Mouse (Mus musculus) midbrain, postnatal 0 days (tissue): ENCODE data around the gene Hbq1a. TPM values are rescaled to one million over a fixed set of nuclear protein-coding genes. Genes with fewer than 3 reads are reported as not detected.

ENCODE experiments used
- ATAC-seq: fragments of 200-750 bp; cut with Nextera tagmentation; 2 replicates; pipeline ENCODE4 v1.8.0; 2017; ENCODE audit warnings: moderate number of reproducible peaks, mild to moderate bottlenecking, moderate TSS enrichment, moderate library complexity; ENCODE audit not compliant: low FRiP score
- DNase-seq: peaks from one replicate; pipeline ENCODE4 v3.0.0-alpha.2; 2015; ENCODE audit warnings: low spot score
- H3K27ac ChIP-seq: fragments of 300-500 bp; sonication (generic); 2 replicates; pipeline ENCODE4 v1.5.1; 2014; ENCODE audit warnings: low read depth, mild to moderate bottlenecking, low read length, mixed read lengths
- H3K27me3 ChIP-seq: fragments of 300-500 bp; sonication (generic); 2 replicates; pipeline ENCODE4 v1.6.1; 2014; ENCODE audit warnings: low read length, control low read depth, mixed read lengths; ENCODE audit not compliant: insufficient read depth
- H3K36me3 ChIP-seq: fragments of 300-500 bp; sonication (generic); 2 replicates; pipeline ENCODE4 v1.6.1; 2014; ENCODE audit warnings: low read length, control low read depth, mixed read lengths; ENCODE audit not compliant: insufficient read depth
- H3K4me1 ChIP-seq: fragments of 300-500 bp; sonication (generic); 2 replicates; pipeline ENCODE4 v1.6.1; 2014; ENCODE audit warnings: mild to moderate bottlenecking, control low read depth, antibody characterized with exemption, low read length, mixed read lengths; ENCODE audit not compliant: insufficient read depth
- H3K4me2 ChIP-seq: fragments of 300-500 bp; sonication (generic); 2 replicates; pipeline ENCODE4 v1.6.1; 2014; ENCODE audit warnings: low read depth, mild to moderate bottlenecking, low read length, mixed read lengths; ENCODE audit not compliant: poor library complexity, severe bottlenecking
- H3K4me3 ChIP-seq: fragments of 300-500 bp; sonication (generic); 2 replicates; pipeline ENCODE4 v1.5.1; 2014; ENCODE audit warnings: low read depth, mild to moderate bottlenecking, low read length, moderate library complexity
- H3K9ac ChIP-seq: fragments of 300-500 bp; sonication (generic); replicated peaks from 2 replicates; pipeline ENCODE4 v1.6.1; 2014; ENCODE audit warnings: mild to moderate bottlenecking, low read length, moderate library complexity, mixed read lengths; ENCODE audit not compliant: poor library complexity, severe bottlenecking
- H3K9me3 ChIP-seq: fragments of 300-500 bp; sonication (generic); 2 replicates; pipeline ENCODE4 v1.6.1; 2016; ENCODE audit warnings: low read length, control low read depth
- CTCF ChIP-seq: IDR thresholded peaks from 2 replicates; pipeline ENCODE4 v1.5.1; 2016; ENCODE audit warnings: antibody characterized with exemption, mild to moderate bottlenecking
- WGBS: fragments of 180-500 bp; shearing (Covaris S2); extraction: QIAGEN DNeasy Blood & Tissue Kit; methylation state at CpG from one replicate; pipeline ENCODE4 v1.1.7; 2014; 5-methylcytosine and 5-hydroxymethylcytosine counted together
- polyA plus RNA-seq: library from polyadenylated mRNA; unstranded; fragments of >200 nt; fragmentation: Nextera tagmentation; extraction: Ambion mirVana; gene quantifications from 2 replicates; pipeline ENCODE4 v1.2.1, GENCODE M21; 2015
- total RNA-seq: library from RNA; depleted of rRNA; stranded (reverse); fragments of >200 nt; gene quantifications from 2 replicates; pipeline ENCODE4 v1.2.3, GENCODE M21; 2014

Gene Hbq1a
- total and polyA plus RNA-seq, 2 experiments from 2014 or later, result 2.7 to 3.2 TPM

- no peak overlapping the region for H3K9ac ChIP-seq
- H3K4me1 ChIP-seq, result no peaks in the 10 kb centered on the region
- H3K4me3 ChIP-seq, result no peak overlapping the region
- no peak overlapping the region for H3K27ac ChIP-seq
- no peak for ATAC-seq
- no peak for DNase-seq
- H3K27me3 ChIP-seq, result no peaks in the 10 kb centered on the region
- no peak overlapping the region for H3K4me2 ChIP-seq
- no peak for TF ChIP-seq CTCF
- H3K9me3 ChIP-seq, result no peaks in the 10 kb centered on the region
- 69% methylated on average over 2 of the region's 2 CpGs for WGBS
- no peaks in the 10 kb centered on the region for H3K36me3 ChIP-seq
These were observed 39.3 kb downstream of the Hbq1a start for GRCm38 (mm10) chr11:32339131-32339531.

GRCm38 (mm10) chr11:32340476-32341473 lies 40.9 kb downstream of the Hbq1a start:
- TF ChIP-seq CTCF, result peak; percentile 80
- H3K4me1 ChIP-seq, result no peaks in the 10 kb centered on the region
- peak; percentile 69 for DNase-seq
- no peak overlapping the region for H3K27ac ChIP-seq
- H3K4me3 ChIP-seq, result no peak overlapping the region
- H3K36me3 ChIP-seq, result no peaks in the 10 kb centered on the region
- no peak overlapping the region for H3K4me2 ChIP-seq
- 44% methylated on average over 17 of the region's 17 CpGs for WGBS
- H3K9me3 ChIP-seq, result no peaks in the 10 kb centered on the region
- peak; percentile 68; the same call in 1 of the 2 replicates for ATAC-seq
- no peak overlapping the region for H3K9ac ChIP-seq
- no peaks in the 10 kb centered on the region for H3K27me3 ChIP-seq

- peaks cover 7% of the 10 kb centered on the region for H3K4me1 ChIP-seq
- WGBS, result 20% methylated on average over 2 of the region's 2 CpGs
- DNase-seq, result peak; percentile 57
- ATAC-seq, result no peak
- no peaks in the 10 kb centered on the region for H3K36me3 ChIP-seq
- no peak overlapping the region for H3K9ac ChIP-seq
- no peak overlapping the region for H3K4me2 ChIP-seq
- H3K27ac ChIP-seq, result no peak overlapping the region
- H3K4me3 ChIP-seq, result no peak overlapping the region
- H3K27me3 ChIP-seq, result no peaks in the 10 kb centered on the region
- no peaks in the 10 kb centered on the region for H3K9me3 ChIP-seq
- peak; percentile 74 for TF ChIP-seq CTCF
These were observed 42.9 kb downstream of the Hbq1a start for GRCm38 (mm10) chr11:32342770-32343191.

GRCm38 (mm10) chr11:32343350-32343749 lies 43.5 kb downstream of the Hbq1a start:
- no peak for DNase-seq
- H3K9ac ChIP-seq, result no peak overlapping the region

GRCm38 (mm10) chr11:32345504-32346297 lies 45.8 kb downstream of the Hbq1a start:
- H3K36me3 ChIP-seq, result no peaks in the 10 kb centered on the region
- no peak overlapping the region for H3K27ac ChIP-seq
- H3K4me1 ChIP-seq, result peaks cover 14% of the 10 kb centered on the region
- no peak for TF ChIP-seq CTCF
- H3K9me3 ChIP-seq, result no peaks in the 10 kb centered on the region
- H3K9ac ChIP-seq, result no peak overlapping the region
- DNase-seq, result no peak
- WGBS, result 91% methylated on average over 6 of the region's 6 CpGs
- H3K4me3 ChIP-seq, result no peak overlapping the region
- no peaks in the 10 kb centered on the region for H3K27me3 ChIP-seq
- H3K4me2 ChIP-seq, result no peak overlapping the region
- no peak for ATAC-seq

More at GRCm38 (mm10) chr11:32343350-32343749, 43.5 kb downstream of the Hbq1a start:
- no peak for ATAC-seq
- Histone ChIP-seq H3K36me3 (no peaks in the 10 kb centered on the region), H3K27ac (no peak overlapping the region), H3K9me3 (no peaks in the 10 kb centered on the region), H3K4me1 (peaks cover 7% of the 10 kb centered on the region), H3K4me3 (no peak overlapping the region), H3K4me2 (no peak overlapping the region), H3K27me3 (no peaks in the 10 kb centered on the region)
- 100% methylated on average over 1 of the region's 1 CpGs for WGBS
- no peak for TF ChIP-seq CTCF
